Mouse (Mus musculus) neural tube, postnatal 0 days (tissue): Measurements from ENCODE around the gene AC153137.1. TPM values are rescaled to one million over a fixed set of nuclear protein-coding genes. Genes with fewer than 3 reads are reported as not detected.

Experiments used
- polyA plus RNA-seq: library from polyadenylated mRNA; unstranded; fragments of >200 nt; fragmentation: Nextera tagmentation; extraction: Ambion mirVana; gene quantifications from 2 replicates; pipeline ENCODE4 v1.2.1, GENCODE M21; 2015

Gene AC153137.1
- polyA plus RNA-seq: not detected in 2 replicates

GRCm38 (mm10) chr1:30977868-30978267 lies at the start of gene AC153137.1:
Gene AC153137.1, minus strand, starts transcription at chr1:30977968.

Other genes with a start within 250 kb of the AC153137.1 start
- 33.1 and 36.7 TPM in 2 replicates for gene Phf3, start 104.0 kb downstream of the AC153137.1 start, polyA plus RNA-seq
- 0.18 TPM in 1 of 2 replicates, not detected in the other for gene Lgsn, start 198.4 kb upstream of the AC153137.1 start, polyA plus RNA-seq
- gene 4931428L18Rik, start 244.7 kb upstream of the AC153137.1 start, polyA plus RNA-seq: not detected in 2 replicates
- not detected in 2 replicates for gene Pih1d3, start 244.9 kb upstream of the AC153137.1 start, polyA plus RNA-seq